Mouse (Mus musculus): Measurements from ENCODE around the gene Cd200r4. TPM values are rescaled to one million over a fixed set of nuclear protein-coding genes. Genes with fewer than 3 reads are reported as not detected.

Gene Cd200r4
- polyA plus RNA-seq, 1 experiment from 2014 or later = 0.16 TPM

DNA sequence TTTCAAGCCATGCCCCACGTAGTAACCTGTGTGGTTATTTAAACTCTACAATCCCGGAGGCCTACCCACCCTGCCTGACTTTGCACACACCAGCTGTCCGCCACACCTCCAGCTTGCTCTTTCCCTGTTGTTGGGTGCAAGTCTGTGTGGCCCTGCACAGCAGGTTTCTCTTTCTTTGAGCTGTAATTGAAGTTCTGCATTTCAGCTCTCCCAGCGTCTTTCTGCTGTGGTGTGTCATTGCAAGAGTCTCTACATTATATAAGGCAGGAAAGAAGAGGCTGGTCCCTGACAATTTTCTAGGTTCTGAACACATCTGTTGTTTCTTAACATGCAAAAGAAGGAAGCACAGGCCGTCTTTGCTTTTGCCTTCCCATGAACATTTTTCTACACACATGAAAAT is 65.1 kb downstream of the Cd200r4 start:
- no peak overlapping the region for H3K4me2 ChIP-seq
- no peaks in the 10 kb centered on the region for H3K9me3 ChIP-seq (replicated peaks)
- no peak for ATAC-seq (replicated peaks; ENCODE audit: insufficient number of reproducible peaks, insufficient read depth, low FRiP score, low read depth)
- no peaks in the 10 kb centered on the region for H3K36me3 ChIP-seq
- no peaks in the 10 kb centered on the region for H3K27me3 ChIP-seq
- no peak overlapping the region for H3K9ac ChIP-seq
- 68% methylated on average over 5 of the region's 5 CpGs for WGBS
- H3K27ac ChIP-seq = no peak overlapping the region
- H3K4me3 ChIP-seq = no peak overlapping the region
- no peaks in the 10 kb centered on the region for H3K4me1 ChIP-seq (replicated peaks)

DNA sequence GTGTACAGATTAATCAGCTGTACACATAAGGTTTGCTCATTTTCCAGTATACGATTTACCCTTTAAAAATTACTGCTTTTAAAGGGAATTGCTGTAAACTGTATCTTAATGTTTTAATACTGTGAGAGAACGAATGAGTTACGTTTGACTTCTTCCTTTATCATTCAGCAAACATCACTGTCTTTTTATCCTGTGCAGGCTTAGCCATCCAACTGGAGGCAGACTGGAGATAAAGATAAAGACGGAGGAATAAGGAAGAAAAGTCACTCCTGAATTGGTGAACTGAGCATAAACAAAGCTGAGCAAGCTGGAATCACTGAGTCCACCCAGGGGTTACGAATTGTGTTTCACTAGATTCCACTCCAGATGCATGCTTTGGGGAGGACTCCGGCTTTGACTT is 66.1 kb downstream of the Cd200r4 start:
- Histone ChIP-seq H3K27me3 (no peaks in the 10 kb centered on the region), H3K4me2 (no peak overlapping the region), H3K36me3 (no peaks in the 10 kb centered on the region), H3K9me3 (replicated peaks) (no peaks in the 10 kb centered on the region), H3K27ac (no peak overlapping the region), H3K4me1 (replicated peaks) (no peaks in the 10 kb centered on the region), H3K9ac (no peak overlapping the region), H3K4me3 (no peak overlapping the region)
- ATAC-seq (replicated peaks; ENCODE audit: insufficient number of reproducible peaks, insufficient read depth, low FRiP score, low read depth) = no peak
- 65% methylated on average over 6 of the region's 6 CpGs for WGBS

Other genes starting within 250 kb of the Cd200r4 start
- gene Nepro, start 87.4 kb upstream of the Cd200r4 start, polyA plus RNA-seq (2015; fragmentation: Nextera tagmentation; extraction: Ambion mirVana) = 3.7 and 4.5 TPM in 2 replicates
- 19.1 and 21.3 TPM in 2 replicates for gene Gtpbp8, start 65.4 kb upstream of the Cd200r4 start, polyA plus RNA-seq (2015; fragmentation: Nextera tagmentation; extraction: Ambion mirVana)
- 1.2 TPM in 2 replicates for gene Cd200r1, start 46.0 kb upstream of the Cd200r4 start, polyA plus RNA-seq (2015; fragmentation: Nextera tagmentation; extraction: Ambion mirVana)
- gene Cd200r2, start 55.4 kb downstream of the Cd200r4 start, polyA plus RNA-seq (2015; fragmentation: Nextera tagmentation; extraction: Ambion mirVana) = 0.06 and 0.20 TPM in 2 replicates
- 0.34 and 0.44 TPM in 2 replicates for gene Cd200r3, start 131.9 kb downstream of the Cd200r4 start, polyA plus RNA-seq (2015; fragmentation: Nextera tagmentation; extraction: Ambion mirVana)